Mouse (Mus musculus): ENCODE measurements at regions not wholly inside any gene's neighbourhood (a gene's known extent, or its start where the extent isn't known, plus 50 kb on each side); places are given as distances from the start of the nearest gene placed in this dataset.

DNA sequence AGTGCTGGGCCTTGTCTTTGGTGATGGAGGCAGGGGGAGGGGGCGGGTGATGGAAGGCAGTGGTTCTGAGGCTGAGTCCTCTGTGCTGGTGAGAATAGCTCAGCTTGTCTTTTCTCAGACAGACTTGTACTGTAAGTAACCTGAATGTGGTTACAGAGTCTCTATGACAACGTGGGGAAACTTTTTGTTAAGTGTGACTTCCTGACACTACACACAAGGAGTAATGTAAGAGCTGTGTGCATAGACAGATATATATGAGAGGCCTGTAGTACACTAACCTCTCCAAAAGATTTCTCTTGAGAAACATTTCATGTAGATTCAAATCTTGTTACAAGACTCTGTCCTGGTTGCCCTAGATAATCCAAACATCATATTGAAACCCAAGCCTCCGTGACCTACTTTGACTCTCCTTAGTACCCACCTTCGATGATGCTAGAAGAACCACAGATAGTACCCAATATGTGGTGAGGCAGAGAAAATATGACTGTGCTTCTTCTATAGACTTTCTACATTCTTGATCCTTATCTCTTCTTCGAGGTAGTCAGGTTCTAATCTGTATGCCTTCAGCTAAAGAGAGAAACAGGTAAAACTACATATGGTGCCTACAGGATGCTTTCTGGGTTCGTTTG is 424.7 kb downstream of the Ets1 start:
- H3K36me3 ChIP-seq (replicated peaks in 1 of 2; ENCODE audit: control insufficient read depth in 1 of 2, insufficient read depth in 1 of 2, low read length in 1 of 2), result no peaks in the 10 kb centered on the region
- DNase-seq (ENCODE audit: extremely low read depth), result no peak
- no peak overlapping the region for H3K4me3 ChIP-seq (replicated peaks in 1 of 3; ENCODE audit: low read depth in 2 of 3, low read length in 2 of 3, poor library complexity in 1 of 3)
- H3K27me3 ChIP-seq (replicated peaks), result no peaks in the 10 kb centered on the region
- dilution Hi-C loops (cut with MboI; ENCODE audit: extremely low pct_ligation_motif_present, extremely low pct_unique_long_range_greater_than_20kb, low sequenced_read_pairs) (no loop called here), in situ Hi-C loops (cut with MboI; ENCODE audit: low pct_ligation_motif_present, low pct_unique_long_range_greater_than_20kb, low sequenced_read_pairs) (no loop called here)
- H3K27ac ChIP-seq (ENCODE audit: insufficient read depth, low read depth), result no peak overlapping the region
- no peaks in the 10 kb centered on the region for H3K9me3 ChIP-seq (replicated peaks; ENCODE audit: low read length)
- H3K9ac ChIP-seq (ENCODE audit: insufficient read depth, low read depth), result no peak overlapping the region
- no peaks in the 10 kb centered on the region for H3K79me2 ChIP-seq (replicated peaks; ENCODE audit: control insufficient read depth, extremely low read depth, insufficient read depth, poor library complexity, severe bottlenecking)
- peaks cover 0 to 7% of the 10 kb centered on the region in 2 experiments; a peak in 2 of 4 replicates for H3K4me1 ChIP-seq (ENCODE audit: control insufficient read depth in 1 of 2, insufficient read depth in 2 of 2)
- TF ChIP-seq E2F4 (IDR thresholded peaks at IDR 0.05; ENCODE audit: insufficient replicate concordance, low read depth, low read length) (no peak), JUND (conservative IDR thresholded peaks at IDR 0.05; ENCODE audit: low read depth, low read length) (no peak), BHLHE40 (IDR thresholded peaks at IDR 0.05; ENCODE audit: low read depth, low read length) (no peak), USF1 (IDR thresholded peaks at IDR 0.05; ENCODE audit: low read depth, low read length) (no peak), ETS1 (conservative IDR thresholded peaks at IDR 0.05; ENCODE audit: low read depth, low read length) (no peak), ZKSCAN1 (IDR thresholded peaks at IDR 0.05; ENCODE audit: borderline replicate concordance, low read depth, low read length) (no peak), KAT2A (IDR thresholded peaks at IDR 0.05; ENCODE audit: insufficient replicate concordance, low read length) (no peak), MYC (IDR thresholded peaks at IDR 0.05; ENCODE audit: low read depth, low read length) (no peak), GABPA (IDR thresholded peaks at IDR 0.05; ENCODE audit: insufficient replicate concordance, low read depth, low read length) (no peak), HCFC1 (IDR thresholded peaks at IDR 0.05; ENCODE audit: low read depth, low read length) (no peak)
- H3K4me2 ChIP-seq (ENCODE audit: insufficient read depth, low read depth, poor library complexity, severe bottlenecking), result no peak overlapping the region

DNA sequence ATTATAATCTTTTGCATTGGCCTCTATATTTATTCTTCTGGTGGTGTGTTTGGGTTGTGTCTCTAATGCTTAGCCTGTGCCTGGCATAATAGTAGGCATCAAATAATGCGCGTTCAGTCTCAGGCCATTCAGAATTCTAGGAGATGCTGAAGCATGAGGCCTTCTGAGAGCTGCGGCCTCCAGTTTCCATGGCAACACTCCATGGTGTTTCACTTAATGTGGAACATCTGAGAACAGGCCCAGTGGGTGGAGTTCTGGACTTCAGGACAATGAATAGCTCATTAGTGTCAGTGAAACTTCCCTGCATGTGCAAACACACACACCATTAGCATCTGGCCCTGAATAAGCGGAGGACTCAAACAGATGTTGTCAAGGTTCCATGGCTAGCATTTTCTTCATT is 426.5 kb downstream of the Ets1 start:
- Histone ChIP-seq H3K9me3 (replicated peaks; ENCODE audit: low read length) (no peaks in the 10 kb centered on the region), H3K27ac (ENCODE audit: insufficient read depth, low read depth) (no peak overlapping the region), H3K36me3 (replicated peaks in 1 of 2; ENCODE audit: control insufficient read depth in 1 of 2, insufficient read depth in 1 of 2, low read length in 1 of 2) (no peaks in the 10 kb centered on the region), H3K4me2 (ENCODE audit: insufficient read depth, low read depth, poor library complexity, severe bottlenecking) (no peak overlapping the region), H3K9ac (ENCODE audit: insufficient read depth, low read depth) (no peak overlapping the region), H3K4me3 (replicated peaks in 1 of 3; ENCODE audit: low read depth in 2 of 3, low read length in 2 of 3, poor library complexity in 1 of 3) (no peak overlapping the region), H3K27me3 (replicated peaks) (no peaks in the 10 kb centered on the region), H3K79me2 (replicated peaks; ENCODE audit: control insufficient read depth, extremely low read depth, insufficient read depth, poor library complexity, severe bottlenecking) (no peaks in the 10 kb centered on the region), H3K4me1 (ENCODE audit: control insufficient read depth in 1 of 2, insufficient read depth in 2 of 2) (peaks cover 0 to 7% of the 10 kb centered on the region in 2 experiments; a peak in 2 of 4 replicates)
- in situ Hi-C loops (cut with MboI; ENCODE audit: low pct_ligation_motif_present, low pct_unique_long_range_greater_than_20kb, low sequenced_read_pairs) (no loop called here), dilution Hi-C loops (cut with MboI; ENCODE audit: extremely low pct_ligation_motif_present, extremely low pct_unique_long_range_greater_than_20kb, low sequenced_read_pairs) (no loop called here)
- DNase-seq (ENCODE audit: extremely low read depth), result no peak
- TF ChIP-seq HCFC1 (IDR thresholded peaks at IDR 0.05; ENCODE audit: low read depth, low read length), result no peak
- TF ChIP-seq RCOR1 (conservative IDR thresholded peaks at IDR 0.05; ENCODE audit: low read depth, low read length), result no peak
- no peak for TF ChIP-seq USF1 (IDR thresholded peaks at IDR 0.05; ENCODE audit: low read depth, low read length)
- TF ChIP-seq RAD21 (IDR thresholded peaks at IDR 0.05; ENCODE audit: low read depth, low read length), result no peak
- TF ChIP-seq ZKSCAN1 (IDR thresholded peaks at IDR 0.05; ENCODE audit: borderline replicate concordance, low read depth, low read length), result no peak
- no peak for TF ChIP-seq USF2 (conservative IDR thresholded peaks at IDR 0.05; ENCODE audit: low read depth, low read length)
- TF ChIP-seq EP300 (IDR thresholded peaks at IDR 0.05; ENCODE audit: low read length), result no peak
- TF ChIP-seq TCF12 (IDR thresholded peaks at IDR 0.05; ENCODE audit: low read depth, low read length), result no peak
